Mouse (Mus musculus) ovary, postnatal 36 days (tissue): ENCODE data around the gene Gstm2.
"Not testable (repeated sequence)": the region's sequence is repeated elsewhere in the genome, so short reads cannot be mapped to it uniquely, and the experiment has no call there.

Source experiments
- DNase-seq: peaks from one replicate; pipeline ENCODE4 v3.0.0; 2022; ENCODE audit warnings: low spot score, mixed read lengths

Gene Gstm2

GRCm38 (mm10) chr3:107996576-107996975, 10.3 kb upstream of the Gstm2 start:
- no peak for DNase-seq

DNA sequence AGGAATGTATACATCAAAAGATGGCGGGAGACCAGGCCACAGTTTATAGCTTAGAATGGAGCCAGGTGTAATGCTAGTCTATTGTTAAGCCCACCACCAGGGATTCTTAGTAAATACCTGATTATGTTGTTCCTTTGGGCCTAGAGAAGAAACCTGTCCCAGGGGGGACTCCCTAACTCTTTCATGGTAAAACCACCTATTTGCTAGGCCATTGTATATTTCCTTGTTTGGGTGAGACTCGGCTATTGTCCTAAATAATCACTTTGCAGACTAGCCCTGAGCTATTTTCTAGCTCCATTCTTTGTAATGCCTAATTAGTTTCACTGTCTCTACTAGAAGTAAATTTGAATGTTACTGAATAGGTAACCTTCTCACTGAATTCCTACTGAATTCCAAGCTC, 9.7 kb upstream of the Gstm2 start:
- not testable (repeated sequence) for DNase-seq

GRCm38 (mm10) chr3:107985141-107985540, 1.1 kb downstream of the Gstm2 start:
- DNase-seq, result not testable (repeated sequence)

- no peak for DNase-seq
These were observed 1.8 kb downstream of the Gstm2 start for GRCm38 (mm10) chr3:107984471-107984870.

GRCm38 (mm10) chr3:107983771-107984170, 2.5 kb downstream of the Gstm2 start:
- no peak for DNase-seq

DNA sequence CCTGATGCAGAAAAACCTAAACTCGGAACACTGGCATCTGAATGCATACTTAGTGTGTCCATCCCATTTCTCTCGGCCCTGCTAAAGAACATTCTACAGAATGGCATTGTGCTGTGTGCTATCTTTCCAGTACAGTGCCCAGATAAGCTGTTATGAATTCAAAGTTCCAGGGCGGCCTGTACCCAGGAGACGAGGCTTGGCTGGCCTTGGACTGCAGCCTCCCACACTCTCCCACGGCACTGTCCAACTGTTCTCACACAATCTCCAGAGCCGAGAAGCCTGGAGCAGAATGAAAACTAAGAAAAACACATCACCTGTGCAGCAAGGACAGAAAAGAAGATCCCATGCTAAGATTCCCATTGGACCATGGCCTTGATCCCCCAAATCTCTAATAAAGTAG, 3.5 kb downstream of the Gstm2 start:
- peak; percentile 78 for DNase-seq

GRCm38 (mm10) chr3:107981261-107981660, 5.0 kb downstream of the Gstm2 start:
- DNase-seq, result no peak

GRCm38 (mm10) chr3:107977691-107978090, 8.6 kb downstream of the Gstm2 start:
- DNase-seq, result no peak

DNA sequence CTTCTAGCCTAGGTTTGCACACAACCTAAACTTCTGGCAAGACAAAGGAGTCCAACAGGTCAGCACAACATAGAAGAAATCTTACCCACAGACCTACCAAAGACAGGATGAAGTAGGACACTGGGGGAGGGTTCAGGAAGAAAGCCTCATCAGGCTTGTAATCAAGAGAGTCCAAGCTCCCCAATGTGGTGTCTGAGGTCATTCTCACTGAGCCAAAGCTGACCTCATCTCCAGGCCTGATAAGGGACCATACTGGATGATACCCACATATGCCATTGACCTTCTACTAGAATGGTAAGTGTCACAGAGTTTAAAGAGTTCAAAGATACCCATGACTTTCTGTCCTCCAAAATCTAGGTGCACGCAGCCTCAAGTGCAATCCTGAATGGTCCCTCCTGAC, 12.0 kb downstream of the Gstm2 start:
- DNase-seq, result no peak

DNA sequence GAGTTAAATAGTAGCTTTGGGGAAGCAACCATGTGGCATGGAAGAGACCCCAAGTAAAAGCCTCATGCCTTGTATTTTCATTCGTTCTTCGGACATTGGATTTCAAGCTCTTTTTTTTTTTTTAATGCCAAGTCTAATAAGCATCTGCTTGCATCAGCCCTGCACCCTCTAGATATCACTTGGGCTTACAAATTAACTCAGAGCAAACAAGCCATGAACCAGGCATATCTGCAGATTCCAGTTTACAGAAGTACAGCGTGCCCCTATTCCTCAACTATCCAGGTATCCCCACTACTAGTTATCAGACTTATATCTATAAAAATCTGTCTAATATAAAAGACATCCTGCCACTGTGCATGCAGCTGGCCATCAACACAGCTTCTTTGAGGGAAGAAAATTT, 14.2 kb downstream of the Gstm2 start:
- no peak for DNase-seq

- not testable (repeated sequence) for DNase-seq
These were observed 15.2 kb downstream of the Gstm2 start for GRCm38 (mm10) chr3:107971101-107971500.

DNA sequence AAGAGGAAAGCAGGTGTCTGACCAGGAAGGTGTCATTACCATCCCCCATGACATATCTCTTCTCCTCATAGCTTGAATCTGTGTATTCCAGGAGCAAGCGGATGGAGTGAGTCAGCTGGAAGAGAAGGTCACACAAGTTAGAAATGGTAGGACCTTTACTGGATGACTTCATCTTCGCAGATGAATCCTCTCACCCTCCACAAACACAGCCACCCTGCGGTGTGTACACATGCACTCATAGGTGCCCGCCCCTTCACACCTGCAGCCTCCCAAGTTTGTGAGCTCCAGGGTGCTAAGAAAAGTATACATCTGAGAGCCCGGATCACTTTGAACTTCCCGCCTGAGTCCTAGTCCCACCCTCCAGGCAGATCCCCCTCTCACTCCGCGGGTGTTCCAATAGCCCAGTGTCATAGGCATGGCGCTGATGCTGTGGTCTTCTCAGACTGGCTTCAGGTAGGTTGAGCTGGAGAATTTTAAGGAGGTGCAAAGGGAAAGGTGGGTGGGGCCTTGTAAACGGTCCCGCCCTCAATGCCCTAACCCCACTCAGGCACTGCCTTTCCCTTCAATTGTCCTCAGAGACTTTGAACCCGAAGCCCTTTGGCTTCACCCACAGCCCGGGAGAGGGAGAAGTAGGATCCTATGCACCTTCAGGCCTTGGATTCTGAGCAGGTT, 17.4 kb downstream of the Gstm2 start, which contains the start of gene Gstm3:
Gene Gstm3, minus strand, starts transcription at position 560 of the 672 bp plus-strand sequence.
- DNase-seq, result no peak

DNA sequence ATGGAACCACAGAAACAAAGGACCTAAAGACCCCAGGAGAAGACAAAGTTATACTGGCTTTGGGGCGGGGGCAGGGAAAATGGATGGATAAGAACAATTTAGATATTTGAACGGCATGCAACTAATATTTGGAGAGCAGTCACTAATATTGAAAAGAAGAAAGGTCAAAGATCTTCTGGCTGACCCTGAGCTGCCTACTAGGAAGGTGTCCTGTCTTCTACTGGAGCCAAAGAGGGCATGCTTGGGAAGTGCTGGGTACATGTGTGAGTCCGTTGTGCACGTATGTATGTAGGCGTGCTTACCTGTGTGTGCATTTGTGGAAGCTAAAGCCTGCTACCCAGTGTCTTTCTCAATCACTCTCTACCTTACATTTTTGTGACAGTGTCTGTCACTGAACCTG, 19.6 kb downstream of the Gstm2 start:
- DNase-seq, result no peak

DNA sequence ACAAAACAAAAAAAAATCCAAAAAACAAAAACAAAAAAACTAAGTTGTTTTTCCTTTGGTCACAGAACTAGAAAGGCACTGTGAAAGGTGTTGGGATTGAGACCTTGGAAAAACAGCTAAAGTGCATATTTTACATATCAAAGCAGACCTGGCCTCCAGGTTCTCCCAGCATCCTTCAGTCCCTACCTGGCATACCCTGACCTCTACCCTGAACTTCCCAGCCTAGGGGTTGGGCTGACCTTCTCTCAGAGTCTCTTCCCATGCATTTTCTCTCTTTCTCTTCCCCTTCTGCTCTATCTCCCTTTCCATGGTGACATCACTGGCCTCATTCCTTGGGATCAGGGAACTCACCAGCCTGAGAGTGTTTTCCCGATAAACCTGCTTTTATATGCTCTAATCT, 20.7 kb downstream of the Gstm2 start:
- DNase-seq, result no peak

- no peak for DNase-seq
These were observed 21.5 kb downstream of the Gstm2 start for GRCm38 (mm10) chr3:107964656-107965308.

- no peak for DNase-seq
These were observed 22.2 kb downstream of the Gstm2 start for GRCm38 (mm10) chr3:107964026-107964425.

DNA sequence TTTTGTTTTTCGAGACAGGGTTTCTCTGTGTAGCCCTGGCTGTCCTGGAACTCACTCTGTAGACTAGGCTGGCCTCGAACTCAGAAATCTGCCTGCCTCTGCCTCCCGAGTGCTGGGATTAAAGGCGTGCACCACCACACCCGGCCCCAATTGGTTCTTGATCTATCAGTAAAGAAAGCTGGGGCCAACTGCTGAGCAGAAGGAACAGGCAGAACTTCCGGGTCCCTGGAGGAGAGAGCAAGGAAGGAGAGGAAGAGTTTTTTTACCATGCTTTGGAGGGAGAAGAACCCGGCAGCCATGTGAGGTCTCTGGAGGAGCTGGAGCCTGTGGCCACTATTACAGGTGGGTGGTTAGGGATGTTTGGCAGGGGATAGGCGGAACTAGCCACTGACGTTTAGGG, 31.0 kb downstream of the Gstm2 start:
- not testable (repeated sequence) for DNase-seq

DNA sequence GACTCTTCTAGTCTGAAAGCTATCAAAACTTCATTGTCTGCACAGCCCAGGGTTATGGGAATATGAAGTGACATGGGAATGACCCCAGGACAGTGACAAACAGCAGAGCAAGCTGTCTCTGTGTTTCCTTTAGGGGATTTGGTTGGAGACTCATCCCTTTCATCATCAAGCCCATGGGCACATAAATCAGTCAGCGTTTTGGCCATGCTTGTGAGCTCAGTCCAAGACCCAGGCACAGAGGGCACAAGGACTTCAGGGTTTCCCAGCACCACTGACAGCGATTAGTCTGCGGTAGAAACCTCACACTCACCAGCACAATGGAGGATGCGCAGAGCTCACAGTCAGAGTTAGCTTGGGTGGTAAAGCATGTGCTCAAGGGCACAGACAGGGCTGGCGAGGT, 32.3 kb downstream of the Gstm2 start:
- no peak for DNase-seq

DNA sequence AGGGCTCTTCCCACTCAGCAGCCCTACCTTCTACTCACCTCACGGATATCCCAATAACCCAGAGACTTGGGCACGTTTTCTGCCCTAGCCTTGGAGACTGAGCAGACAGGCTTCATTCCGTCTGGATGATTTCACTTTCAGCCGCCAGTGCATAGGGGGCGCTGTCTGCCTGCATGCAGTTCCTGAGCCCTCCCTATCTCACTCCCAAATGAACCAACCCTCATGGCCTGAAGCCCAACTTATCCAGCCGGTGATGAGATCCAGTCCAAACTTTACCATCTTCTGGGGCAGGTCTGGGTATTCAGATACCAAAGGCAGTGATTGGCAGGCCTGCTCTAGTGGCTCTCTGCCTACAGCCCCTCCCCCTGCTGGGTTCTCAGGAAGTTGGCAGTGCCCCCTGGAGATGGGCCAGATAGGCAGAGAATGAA, 32.9 kb downstream of the Gstm2 start:
- peak; percentile 85 for DNase-seq

DNA sequence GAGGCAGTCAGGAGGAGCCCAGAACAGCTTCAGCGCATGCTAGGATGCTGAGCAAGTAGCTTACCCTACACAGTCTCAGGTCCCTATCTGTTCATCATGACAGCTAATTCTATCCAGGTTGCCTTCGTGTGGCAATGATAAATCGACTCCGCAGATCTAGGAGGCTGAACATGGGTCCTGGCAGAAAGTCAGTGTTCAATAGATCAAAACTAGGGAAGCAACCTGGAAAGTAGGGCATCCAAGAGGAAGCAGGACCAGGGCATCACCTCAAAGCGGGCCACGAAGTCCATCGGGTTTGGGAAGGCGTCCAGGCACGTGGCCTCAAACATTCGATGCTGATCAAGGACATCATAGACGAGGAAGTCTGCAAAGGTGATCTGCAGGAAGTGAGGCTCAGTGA, 35.7 kb downstream of the Gstm2 start:
- DNase-seq, result no peak

- DNase-seq, result not testable (repeated sequence)
These were observed 36.8 kb downstream of the Gstm2 start for GRCm38 (mm10) chr3:107949461-107949860.

DNA sequence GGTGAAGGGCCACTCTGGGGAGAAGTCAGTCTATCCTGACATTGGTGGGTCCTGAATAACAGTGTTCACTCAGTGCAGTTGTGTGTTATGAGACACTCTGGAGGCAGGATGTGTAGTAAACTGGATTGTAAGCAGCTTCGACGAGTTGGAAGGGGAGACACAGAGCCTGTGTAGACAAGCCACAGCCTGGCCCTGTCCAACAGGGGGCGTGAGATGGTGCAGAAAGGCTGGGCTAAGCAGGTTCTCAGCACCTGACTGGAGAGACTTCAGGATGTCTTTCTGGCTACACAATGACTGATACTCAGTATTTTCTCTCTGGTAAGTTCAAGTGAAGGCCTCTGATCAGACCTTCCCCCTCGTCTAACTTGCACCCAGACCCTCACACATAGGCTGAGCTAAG, 40.5 kb downstream of the Gstm2 start:
- DNase-seq, result no peak

DNA sequence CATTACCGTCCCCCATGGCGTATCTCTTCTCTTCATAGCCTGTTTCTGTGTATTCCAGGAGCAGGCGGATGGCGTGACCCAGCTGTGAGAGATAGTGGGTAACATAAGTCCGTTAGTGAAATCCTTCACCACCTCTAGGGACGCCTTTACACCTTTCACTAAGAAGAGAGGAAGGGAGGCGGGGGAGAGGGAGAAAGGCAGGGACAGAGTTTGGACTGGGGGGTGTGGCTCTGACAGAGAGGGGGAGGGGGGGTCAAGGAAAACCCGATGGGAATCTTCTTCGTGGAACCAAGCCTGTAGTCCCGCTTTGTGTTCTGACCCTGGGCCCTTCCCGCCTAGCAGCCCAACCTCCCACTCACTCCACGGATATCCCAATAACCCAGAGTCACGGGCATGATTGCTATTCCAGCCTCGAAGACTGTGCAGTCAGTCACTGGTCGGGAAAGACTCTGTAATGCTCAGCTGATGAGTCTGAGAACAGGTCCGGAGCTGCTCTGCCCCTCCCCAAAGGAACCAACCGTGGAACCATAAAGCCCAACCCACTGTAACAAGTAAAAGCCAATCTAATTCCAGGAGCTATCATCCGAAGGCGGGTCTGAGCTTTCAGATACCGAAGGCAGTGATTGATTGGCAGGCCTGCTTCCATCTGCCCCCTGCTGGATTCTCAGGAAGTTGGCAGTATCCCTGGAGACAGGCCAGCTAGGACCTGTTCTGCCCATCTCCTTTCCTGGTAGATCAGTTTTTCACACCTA, 42.8 kb downstream of the Gstm2 start, which contains the start of gene Gstm6:
Gene Gstm6, minus strand, starts transcription at position 511 of the 752 bp plus-strand sequence.
- no peak for DNase-seq
